Mouse (Mus musculus) lung, postnatal 25 days (tissue): ENCODE results near the gene Hcfc1.

ENCODE experiments used
- DNase-seq: peaks from one replicate; pipeline ENCODE4 v3.0.0; 2022; ENCODE audit warnings: low spot score

The Hcfc1 gene

DNA sequence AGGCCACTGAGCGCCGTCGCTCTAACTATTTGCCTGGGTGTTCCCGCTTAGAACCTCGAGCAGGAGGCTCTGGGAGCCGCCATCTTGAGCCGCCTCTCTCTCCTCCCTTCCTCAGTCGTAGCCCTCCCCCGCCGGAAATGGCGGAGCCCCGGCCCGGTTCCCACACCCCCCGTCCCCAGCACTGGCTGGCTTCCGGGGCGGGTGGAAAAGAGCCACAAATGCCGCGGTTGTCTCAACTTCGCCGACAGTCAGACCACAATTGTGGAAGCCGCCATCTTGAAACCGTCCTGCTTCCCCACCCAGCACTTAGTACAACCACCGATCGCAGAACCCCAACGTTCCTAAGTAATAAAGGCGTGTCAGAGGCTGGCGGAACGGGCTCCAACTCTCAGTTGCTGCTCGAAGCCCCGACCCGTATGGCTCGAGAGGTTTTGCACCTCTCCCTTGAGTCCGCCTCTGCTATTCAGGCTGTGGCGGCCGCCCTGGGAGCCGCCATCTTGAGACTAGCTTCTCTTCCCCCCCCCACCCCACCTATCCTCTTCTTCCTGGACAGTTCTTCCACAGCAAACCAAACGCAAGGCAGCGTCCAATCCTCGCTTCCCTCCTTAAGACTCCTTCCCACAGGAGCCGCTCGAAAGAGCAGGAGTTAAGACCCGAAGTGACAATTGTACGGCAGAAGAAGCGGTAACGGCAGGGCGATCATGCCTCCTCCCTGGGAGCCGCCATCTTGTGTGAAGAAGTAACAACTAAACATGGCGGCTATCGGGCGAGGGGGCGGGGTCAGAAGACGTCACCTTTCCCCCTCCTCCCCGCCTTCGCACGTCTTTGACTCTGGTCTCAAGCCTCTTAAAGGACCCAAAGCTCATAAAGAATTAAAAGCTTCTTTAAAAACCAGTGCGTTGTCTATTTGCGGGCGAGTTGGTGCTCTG, at the start of gene Hcfc1:
TSS of gene Hcfc1 (minus strand) at position 110 of the 929 bp plus-strand sequence.
- peak; percentile 93 for DNase-seq

DNA sequence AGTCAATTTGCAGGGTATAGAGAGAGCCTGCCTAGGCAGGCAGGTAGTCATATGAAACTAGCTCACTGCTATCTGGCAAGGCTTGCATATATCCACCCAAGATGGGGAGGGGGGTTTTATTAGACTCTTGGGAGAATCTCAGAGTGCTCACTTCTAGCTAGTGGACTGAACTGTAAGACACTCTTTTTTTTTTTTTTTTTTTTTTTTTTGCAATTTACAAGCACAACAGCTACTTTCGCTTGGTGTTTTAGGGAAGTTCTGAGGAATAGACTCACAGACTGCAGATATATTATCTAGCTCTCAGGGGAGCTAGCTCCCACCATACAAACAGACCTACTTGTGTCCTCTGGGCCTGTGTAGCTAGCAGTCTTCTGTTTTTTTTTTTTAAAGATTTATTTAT, 48.4 kb upstream of the Hcfc1 start:
- no peak for DNase-seq

DNA sequence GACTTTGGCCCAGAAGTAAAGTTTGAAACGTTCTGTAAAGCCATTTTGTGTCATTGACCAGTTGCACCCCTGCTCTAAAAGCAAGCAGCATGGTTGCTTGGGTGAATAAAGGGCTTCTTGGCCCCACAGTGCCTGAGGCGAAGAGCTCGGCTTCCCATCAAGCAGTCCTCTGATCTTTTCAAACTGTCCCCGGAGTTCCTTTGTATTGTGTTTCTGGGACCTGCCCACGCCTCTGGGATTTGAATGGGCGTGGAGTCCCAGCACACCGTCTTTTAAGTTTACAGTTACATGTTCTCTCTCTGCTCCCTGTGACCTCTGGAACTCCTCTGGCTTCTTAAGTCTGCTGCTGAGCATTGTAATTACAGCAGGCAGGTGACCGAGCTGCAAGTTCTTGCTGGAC, 41.9 kb upstream of the Hcfc1 start:
- no peak for DNase-seq

DNA sequence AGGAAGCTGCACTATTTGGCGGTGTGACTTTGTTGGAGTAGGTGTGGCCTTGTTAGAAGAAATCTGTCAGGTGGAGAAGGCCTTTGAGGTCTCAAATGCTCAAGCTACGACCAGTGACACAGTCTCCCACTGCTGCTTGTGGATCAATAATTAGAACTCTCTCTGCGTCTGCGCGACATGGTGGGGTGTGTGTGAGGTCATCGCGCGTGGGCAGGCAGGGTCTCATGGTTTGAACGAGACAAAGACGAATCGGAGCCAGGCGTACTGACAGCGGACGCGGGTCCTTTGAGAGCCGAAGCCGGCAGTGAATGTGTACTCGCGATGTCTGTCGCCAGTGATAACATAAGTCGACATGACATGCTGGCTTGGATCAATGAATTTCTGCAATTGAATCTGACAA, 40.2 kb upstream of the Hcfc1 start:
- no peak for DNase-seq

DNA sequence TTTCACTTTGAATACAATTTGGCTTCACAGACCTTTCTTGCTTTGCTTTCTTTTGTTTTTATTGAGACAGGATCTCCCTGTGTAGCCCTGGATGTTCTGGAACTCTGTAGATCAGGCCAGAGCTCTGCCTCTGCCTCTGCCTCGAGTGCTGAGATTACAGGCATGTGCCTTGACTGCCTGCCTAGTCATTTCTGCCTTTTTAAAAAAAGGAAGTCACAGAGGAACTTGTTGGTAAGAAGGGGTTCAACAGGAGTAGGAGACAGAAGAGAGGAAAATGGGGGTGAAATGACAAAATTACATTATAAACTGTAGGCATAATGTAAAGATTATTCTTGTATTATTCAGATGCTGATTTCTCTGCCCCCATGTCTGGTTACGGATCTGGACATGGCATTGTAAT, 37.5 kb upstream of the Hcfc1 start:
- no peak for DNase-seq

DNA sequence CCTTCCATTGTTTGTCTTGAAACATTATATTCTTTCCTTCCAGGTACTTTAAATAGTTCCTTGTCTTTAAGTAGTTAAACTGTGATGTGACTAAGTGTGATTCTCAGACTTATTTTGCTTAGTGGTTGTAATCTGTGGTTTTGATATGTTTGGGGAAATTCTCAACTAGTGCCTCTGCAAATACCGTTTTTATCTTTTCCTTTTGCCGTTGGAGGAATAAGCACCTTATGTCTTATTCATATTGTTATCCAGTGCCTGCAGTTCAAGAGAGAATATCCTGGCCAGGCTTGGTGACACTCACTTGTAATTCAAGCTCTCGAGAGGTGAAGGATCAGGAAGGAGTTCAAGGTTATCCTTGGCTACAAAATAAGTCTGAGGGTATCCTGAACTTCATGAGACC, 34.9 kb upstream of the Hcfc1 start:
- DNase-seq = no peak

DNA sequence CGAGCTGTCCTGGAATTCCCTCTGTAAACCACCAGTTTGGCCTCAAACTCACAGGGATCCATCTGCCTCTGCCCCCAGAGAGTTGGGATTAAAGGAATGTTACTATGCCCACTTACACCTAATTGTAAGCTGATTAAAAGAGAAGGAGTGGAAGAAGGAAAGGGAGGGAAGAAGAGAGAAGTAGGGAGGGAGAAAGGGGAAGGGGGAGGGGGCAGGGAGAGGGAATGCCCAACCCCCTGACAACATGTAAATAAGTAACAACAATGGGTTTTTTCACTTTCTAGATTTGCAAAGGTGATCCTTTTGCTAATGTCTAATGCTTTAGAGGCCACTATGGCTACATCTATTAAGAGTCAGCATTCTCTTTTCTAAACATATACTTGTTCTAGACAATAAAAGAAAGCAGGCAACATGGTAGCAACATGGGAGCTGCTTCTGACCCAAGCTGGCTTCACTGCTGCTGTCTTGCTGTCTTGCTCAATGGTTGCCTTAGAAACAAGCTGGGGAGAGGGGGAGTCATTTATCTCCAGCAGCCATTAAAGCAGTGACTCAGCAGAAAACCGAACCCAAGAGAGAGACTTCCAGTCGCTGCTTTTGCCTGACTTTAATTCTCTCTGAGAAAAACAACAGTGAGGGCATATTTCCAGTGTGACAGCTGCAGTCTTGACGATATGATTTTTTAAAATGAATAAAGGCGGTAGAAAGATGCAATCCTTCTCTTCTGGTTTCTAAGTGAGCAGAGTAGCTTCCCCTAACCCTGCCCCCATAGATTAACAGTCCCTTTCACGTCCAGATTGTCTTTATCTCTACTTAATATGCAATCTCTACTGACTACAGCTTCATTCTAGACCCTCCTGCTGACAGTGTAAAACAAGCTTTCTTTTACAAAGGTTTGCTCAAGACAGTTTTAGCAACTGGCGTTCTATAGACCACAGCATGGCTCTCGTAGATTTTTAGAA, 33.0 kb upstream of the Hcfc1 start:
- DNase-seq = peak; percentile 32

DNA sequence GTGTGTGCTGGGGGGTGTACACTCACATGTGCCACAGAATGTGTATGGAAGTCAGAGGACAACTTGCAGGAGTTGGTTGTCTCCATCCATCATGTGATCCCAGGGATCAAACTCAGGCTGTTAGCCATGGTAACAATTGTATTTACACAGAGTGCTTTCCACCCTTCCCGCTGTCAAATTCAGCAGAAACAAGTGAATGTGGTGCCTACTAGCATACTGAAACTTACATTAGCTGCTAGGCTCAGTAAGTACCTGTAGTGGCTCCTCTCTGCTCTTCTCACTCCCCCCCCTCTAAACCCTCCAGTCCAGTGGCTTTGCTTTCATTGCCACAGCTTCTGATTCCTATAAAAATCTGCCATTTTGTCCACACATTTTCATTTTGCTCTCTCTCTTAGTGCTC, 11.6 kb upstream of the Hcfc1 start:
- no peak for DNase-seq

DNA sequence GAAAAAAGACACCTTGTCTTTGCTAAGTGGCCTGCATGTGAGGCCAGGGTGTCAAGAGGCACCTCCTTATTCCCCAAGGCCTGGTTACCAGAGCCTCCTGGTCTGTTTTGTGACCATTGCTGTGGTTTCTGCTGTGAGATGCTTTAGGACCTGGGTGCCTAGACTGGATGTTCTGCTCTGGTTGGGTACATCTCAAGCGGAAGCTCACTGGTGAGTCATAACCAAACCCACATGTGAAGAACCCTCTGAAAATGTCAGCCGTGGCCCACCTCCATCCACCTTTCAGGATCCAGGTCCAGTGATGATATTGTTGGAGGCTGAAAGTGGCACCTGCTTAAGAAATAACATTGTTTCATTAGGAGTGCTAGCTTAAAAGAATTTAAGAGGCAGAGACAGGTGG, 10.1 kb upstream of the Hcfc1 start:
- DNase-seq = no peak

DNA sequence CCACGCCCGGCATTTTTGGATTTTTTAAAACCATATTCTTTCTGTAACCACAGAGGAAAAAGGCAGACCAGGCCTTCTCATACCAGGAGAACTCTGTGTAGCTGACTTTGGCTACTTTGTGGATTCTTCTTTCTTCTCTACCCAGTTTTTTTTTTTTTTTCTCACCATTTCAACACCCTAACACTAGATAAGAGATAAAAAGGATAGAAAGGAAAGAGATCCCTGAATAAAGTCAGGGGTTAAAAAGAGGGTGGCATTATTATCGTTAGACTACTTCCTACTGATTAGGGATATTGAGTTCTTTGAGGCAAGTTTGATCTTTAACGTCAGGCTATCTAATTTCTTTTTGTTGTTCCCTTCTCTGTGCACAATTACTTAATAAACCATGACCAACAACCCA, 6.6 kb upstream of the Hcfc1 start:
- no peak for DNase-seq

DNA sequence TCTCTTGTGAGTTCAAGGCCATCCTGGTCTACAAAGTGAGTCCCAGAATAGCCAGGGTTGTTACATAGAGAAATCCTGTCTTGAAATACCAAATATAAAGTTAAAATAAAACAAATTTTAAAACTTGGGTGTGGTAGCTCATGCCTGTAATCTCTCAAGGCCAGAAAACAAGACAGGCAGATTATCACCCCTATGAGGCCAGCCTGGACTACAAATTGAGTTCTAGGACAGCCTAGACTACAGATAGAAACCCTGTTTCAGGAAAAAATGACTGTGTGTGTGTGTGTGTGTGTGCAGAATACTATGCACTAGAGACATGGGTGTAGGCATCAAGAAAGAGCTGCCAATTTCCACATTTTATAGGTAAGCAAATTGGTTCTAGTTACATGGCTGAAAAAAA, 4.6 kb upstream of the Hcfc1 start:
- no peak for DNase-seq

DNA sequence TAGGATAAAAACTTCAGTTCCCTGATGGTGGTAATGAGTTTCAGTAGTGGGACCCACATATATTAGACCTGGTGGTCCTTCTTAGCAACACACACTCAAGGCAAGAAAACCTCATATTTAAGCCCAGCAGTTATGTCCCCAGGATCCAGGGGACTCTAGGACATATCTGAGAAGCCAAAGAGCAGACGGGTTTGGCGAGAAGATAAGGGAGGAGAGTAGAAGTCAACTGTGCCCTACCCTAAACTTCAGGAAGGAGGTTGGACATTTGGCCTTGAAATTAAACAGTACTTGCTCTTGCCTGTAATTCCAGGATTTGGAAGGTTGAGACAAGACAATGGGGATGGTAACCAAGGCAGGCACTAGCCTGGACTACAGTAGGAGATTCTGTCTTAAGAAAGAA, 3.6 kb upstream of the Hcfc1 start:
- DNase-seq = no peak

DNA sequence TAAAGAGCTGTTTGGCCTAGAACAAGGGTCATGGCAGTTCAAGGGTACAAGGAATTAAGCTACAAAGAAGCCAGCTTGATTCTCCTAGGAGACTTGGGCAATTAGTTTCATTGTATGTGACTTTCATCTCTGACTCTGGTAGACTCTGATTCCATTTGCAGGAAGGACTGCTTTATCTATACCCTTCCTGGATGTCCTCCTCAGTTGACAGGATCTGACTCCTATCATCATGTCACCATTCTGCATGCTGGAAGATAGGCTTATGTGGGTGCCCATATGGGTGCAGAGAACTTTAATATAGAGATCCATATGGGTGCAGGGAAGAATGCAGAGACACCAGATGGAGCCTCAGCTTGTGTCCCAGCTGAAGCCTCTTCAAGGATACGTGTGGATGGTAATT, 3.0 kb upstream of the Hcfc1 start:
- DNase-seq = no peak

DNA sequence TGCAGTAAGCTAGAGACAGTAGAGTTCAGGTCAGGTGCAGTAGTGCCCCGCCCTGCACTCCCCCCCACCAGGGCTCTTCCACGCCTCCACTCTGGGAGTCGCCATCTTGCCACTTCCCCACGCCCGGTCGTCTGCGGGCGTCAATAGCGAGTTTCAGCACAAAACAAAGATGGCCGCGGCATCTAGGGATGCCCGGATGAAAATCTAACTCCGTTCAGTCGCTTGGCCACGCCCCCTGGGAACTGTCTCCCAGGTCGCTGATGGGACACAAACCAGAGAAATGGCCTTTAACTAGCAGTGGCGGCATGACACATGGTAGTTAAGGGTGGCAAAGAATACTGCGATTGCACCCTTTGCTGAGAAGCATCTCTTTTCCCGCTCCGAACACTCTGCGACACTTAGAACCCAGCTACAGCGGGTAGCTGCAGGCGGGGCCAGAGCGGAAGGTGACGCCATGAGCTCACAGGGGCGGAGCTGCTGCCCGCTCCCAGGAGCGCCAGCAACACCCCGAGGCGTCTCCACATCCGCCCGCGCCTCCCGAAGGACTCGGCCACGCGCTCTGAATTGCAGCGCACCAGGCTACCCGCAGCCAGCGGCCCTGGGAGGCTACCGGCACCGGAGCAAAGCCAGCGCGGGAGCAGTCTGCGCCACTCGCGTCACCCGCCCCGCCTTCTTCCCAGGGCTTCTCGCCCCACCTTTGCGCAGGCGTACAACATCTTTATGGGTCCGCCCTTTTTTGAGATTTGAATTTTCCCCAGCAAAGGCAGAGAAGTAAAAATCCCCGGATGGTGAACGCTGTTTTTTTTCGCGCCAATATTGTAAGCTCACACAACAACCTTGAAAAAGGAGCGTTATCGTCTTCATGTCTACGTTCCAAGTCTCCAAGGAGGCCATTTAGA, 1.3 kb upstream of the Hcfc1 start:
- peak; percentile 89 for DNase-seq

DNA sequence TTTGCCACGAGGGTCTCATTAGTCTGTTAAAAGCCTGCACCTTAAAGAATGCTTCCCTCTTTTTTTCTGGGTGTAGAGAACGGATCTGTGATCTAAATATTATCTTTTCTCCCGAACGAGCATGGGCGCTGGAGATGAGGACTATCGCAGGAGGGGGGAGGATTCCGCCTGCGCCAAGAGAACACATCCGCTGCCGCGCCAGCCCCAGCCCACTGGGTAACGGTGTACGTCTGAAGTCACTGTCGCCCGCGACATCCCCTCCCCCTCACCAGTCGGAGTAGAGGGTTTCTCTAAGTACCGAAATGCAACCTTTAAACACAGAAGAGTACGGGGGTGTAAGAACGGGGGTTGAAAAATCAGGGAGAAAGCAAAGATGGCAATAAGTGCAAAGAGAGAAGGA, 850 bp downstream of the Hcfc1 start:
- DNase-seq = peak; percentile 43

DNA sequence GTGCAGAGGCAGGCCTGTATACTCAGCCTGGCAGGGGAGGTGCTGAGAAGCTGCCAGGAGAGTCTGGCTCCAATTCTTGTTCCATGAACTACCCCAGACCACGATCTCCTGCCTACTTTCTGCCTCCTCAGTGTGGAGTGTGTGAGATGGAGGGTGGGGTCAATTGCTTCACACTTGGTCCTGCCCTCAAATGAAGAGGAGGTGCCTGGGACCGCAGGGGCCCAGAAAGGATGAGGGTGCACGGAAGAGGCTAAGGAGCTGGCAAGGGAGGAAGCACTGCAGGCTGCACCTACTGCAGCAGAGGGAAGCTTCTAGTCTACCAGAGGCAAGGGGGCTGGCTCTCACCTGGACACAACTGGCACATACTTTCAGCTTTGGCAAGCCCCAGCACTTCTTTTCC, 1.8 kb downstream of the Hcfc1 start:
- DNase-seq = peak; percentile 63

DNA sequence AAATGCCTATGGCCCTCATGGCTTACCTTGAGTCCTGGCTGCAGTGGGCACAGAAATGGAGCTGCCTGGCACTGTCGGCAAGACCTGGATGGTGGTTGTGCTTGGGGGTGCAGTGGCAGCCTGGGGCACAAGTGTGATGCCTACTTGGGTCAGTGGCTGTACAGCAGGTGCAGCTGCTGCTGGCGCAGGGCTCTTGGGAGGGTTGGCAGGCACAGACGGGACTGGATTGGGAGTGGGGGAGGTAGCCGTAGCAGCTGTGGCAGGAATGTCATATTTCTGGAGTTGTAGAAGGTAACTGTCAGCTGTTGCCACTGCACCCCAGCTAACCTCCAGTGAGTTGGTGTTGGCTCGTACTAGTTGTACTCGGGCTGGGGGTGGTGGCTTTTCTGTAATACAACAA, 11.2 kb downstream of the Hcfc1 start:
- no peak for DNase-seq

DNA sequence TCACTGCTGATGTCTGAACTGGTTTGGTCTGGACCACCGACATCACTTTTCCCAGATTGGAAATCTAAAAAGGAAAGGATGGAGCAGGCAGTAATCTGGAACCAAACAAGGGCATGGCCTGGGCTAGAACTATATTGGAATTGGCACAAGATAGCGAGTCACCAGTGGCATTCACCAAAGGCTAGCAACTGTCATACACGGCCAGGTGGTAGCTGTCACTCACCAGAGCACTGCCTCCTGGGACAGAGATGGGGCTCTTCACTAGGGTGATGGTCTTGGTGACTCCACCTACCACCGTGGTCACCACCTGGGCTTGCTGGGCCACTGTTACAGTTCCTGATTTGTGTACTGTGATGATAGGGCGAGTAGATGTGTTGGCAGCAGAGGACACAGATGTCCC, 13.6 kb downstream of the Hcfc1 start:
- DNase-seq = no peak

DNA sequence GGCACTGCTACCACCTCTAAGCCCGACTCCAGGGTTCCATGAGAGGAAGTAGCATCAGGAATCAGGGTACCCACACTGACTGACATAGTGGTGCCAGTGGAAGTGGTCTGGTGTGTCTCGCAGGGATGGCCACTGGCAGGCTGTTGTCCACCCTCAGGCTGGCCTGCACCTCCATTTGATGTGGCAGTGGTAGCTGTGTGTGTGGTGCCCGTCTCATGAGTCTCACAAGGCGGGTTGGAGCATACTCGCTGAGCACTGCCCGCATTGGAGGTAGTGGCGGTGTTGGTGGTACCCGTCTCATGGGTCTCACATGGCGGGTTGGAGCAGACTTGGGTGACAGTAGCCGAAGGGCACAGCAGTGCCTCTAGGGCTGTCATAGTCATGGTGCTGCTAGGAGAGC, 16.8 kb downstream of the Hcfc1 start:
- DNase-seq = no peak

DNA sequence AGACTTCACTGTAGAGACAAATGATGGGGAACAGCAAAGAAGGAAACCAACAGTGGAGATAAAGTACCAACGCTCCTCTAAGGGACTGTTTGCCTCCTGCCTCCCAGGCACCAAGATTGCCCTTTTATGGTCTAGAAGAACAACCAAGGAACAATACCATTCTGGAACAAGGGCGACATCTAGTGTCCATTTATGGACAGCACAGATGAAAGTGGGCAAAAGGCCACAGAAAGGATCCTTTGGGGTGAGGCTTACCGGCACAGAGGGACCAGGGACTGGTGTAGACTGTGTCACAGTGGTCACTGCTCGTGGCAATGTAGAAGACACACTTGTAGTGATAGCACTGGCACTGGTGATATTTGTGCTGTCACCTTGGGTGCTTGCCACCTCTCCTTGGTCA, 17.5 kb downstream of the Hcfc1 start:
- peak; percentile 60 for DNase-seq

DNA sequence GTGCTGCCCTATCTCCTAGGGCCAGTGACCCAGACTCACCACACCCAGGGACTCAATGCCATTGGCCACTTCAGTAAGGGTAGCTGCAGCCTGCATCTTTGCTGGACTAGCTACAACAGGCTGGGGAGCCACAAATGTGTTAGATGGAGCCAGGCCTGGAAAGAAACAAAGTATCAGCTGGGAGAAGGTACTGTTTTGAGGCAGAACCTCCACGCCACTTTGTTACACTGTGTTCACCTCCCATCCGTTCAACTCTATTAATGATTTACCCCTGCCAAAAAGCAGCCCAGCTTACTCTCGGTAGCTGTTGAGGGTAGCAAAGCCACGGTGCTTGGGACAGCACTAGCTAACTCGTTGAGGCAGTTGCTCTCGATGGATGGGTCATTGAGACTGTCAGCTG, 19.3 kb downstream of the Hcfc1 start:
- DNase-seq = no peak

DNA sequence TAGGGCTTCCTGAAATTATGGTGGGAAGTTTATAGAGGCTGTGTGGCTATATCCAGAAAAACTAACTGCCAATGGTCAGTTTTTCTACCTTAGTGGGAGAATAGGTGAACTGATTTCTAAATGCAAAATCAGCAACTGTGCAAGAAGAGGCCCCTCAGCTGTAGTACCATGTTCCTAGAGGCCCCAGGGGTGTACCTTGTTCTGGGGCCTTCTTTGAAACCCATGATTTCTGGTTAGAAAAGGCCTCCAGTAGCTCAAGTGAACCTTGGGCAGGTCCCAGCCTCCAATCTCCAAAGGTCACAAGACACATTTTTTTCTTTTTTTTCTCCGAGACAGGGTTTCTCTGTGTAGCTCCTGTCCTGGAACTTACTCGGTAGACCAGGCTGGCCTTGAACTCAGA, 23.9 kb downstream of the Hcfc1 start:
- no peak for DNase-seq
